Mouse (Mus musculus): ENCODE measurements at regions not wholly inside any gene's neighbourhood (a gene's known extent, or its start where the extent isn't known, plus 50 kb on each side); places are given as distances from the start of the nearest gene placed in this dataset.
A peak's percentile ranks its signal among the peaks of the same experiment; 100 is the strongest.

DNA sequence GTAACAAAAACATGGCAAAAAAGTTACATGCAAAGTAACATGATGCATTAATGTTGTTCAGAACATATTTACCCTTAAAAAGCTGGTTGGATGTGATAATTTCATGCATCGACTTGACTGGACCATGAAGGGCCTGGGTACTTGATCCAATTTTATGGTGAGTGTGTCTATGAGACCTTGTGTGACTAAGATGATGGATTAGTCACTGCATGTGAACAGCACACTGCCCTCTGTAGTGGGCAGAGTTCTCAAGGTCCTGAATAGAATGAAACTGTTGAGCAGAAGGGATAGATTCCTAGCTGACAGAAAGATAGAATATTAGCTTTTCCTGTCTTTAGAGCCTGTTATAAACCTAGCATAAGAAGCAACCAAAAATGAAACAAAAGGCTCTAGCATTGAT lies 72.3 kb upstream of the Vgll2 start:
- ATAC-seq (ENCODE audit: low FRiP score) (no peak), DNase-seq (ENCODE audit: low spot score) (no peak)
- Histone ChIP-seq H3K9me3 (ENCODE audit: control insufficient read depth, low read length) (no peaks in the 10 kb centered on the region), H3K36me3 (replicated peaks; ENCODE audit: control insufficient read depth, insufficient read depth) (no peaks in the 10 kb centered on the region), H3K9ac (no peak overlapping the region), H3K27me3 (ENCODE audit: control insufficient read depth, insufficient read depth, low read length) (no peaks in the 10 kb centered on the region), H3K4me3 (replicated peaks; ENCODE audit: low read length) (no peak overlapping the region), H3K4me1 (replicated peaks; ENCODE audit: control insufficient read depth, insufficient read depth, low read length) (no peaks in the 10 kb centered on the region), H3K4me2 (replicated peaks) (no peak overlapping the region), H3K27ac (no peak overlapping the region)
- 71% methylated on average over 1 of the region's 1 CpGs for WGBS

DNA sequence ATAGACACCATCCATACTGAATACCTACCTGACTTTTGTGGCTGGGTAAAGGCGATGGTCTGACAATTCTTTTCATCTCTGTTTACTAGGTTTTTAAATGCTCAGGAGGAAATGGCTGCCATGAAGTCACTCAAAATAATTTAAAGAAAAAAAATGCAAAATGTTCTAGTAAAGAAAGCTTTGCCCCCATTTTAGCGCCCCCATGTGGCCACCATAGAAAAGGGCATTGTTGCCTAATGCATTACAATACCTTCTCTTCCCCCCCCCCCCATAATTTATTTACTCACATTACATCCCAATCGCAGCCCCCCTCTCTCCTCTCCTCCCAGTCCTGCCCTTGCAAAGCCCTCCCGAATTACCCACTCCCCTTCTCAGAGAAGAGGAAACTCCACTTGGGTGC lies 70.3 kb upstream of the Vgll2 start:
- Histone ChIP-seq H3K4me1 (replicated peaks; ENCODE audit: control insufficient read depth, insufficient read depth, low read length) (no peaks in the 10 kb centered on the region), H3K4me2 (replicated peaks) (no peak overlapping the region), H3K9me3 (ENCODE audit: control insufficient read depth, low read length) (no peaks in the 10 kb centered on the region), H3K36me3 (replicated peaks; ENCODE audit: control insufficient read depth, insufficient read depth) (no peaks in the 10 kb centered on the region), H3K27ac (no peak overlapping the region), H3K4me3 (replicated peaks; ENCODE audit: low read length) (no peak overlapping the region), H3K9ac (no peak overlapping the region), H3K27me3 (ENCODE audit: control insufficient read depth, insufficient read depth, low read length) (no peaks in the 10 kb centered on the region)
- 68% methylated on average over 4 of the region's 4 CpGs for WGBS
- no peak for DNase-seq (ENCODE audit: low spot score)
- no peak for ATAC-seq (ENCODE audit: low FRiP score)

DNA sequence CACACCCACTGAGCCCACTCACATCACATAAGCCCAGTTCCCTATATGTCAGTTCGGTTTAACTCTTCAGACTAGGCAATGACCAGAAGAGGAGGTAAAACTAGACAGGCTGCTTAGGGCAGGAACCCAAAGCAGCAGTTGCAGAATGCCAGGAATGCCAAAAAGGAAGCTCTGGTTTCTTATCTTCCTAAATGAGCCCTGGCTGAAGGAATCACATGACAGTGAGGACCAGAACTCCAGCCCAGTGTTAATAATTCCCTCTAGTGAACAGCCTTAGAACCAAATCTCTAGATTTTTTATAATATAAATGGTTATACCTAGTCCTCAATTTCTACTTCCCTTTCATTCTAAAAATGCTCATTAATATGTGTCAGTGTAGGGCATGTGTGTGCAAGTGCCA lies 65.8 kb upstream of the Vgll2 start:
- Histone ChIP-seq H3K27ac (no peak overlapping the region), H3K36me3 (replicated peaks; ENCODE audit: control insufficient read depth, insufficient read depth) (no peaks in the 10 kb centered on the region), H3K27me3 (ENCODE audit: control insufficient read depth, insufficient read depth, low read length) (no peaks in the 10 kb centered on the region), H3K4me2 (replicated peaks) (no peak overlapping the region), H3K9me3 (ENCODE audit: control insufficient read depth, low read length) (no peaks in the 10 kb centered on the region), H3K4me3 (replicated peaks; ENCODE audit: low read length) (no peak overlapping the region), H3K9ac (no peak overlapping the region), H3K4me1 (replicated peaks; ENCODE audit: control insufficient read depth, insufficient read depth, low read length) (no peaks in the 10 kb centered on the region)
- DNase-seq (ENCODE audit: low spot score): no peak
- no peak for ATAC-seq (ENCODE audit: low FRiP score)
- 94% methylated on average over 1 of the region's 1 CpGs for WGBS

DNA sequence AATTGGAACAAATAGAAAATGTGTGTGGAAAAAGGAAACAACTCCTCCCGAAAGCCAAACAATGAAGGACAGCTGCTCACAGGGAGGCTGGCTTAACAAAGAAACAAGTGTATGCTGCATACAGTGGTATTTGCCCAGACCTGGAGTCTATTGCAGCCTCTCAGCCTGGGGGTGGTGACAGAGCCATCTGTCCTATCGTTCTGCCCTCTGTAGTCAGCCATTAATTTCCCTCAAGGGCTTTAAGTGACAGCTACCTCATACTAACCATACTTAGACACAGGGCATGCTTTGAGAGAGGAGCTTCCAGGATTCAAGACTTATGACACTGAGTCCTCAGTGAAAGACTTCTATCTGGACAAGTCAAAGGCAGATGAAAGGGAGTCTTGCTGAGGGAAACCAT lies 60.8 kb upstream of the Vgll2 start:
- H3K27me3 ChIP-seq (ENCODE audit: control insufficient read depth, insufficient read depth, low read length): no peaks in the 10 kb centered on the region
- 6% methylated on average over 2 of the region's 2 CpGs for WGBS
- H3K4me3 ChIP-seq (replicated peaks; ENCODE audit: low read length): no peak overlapping the region
- no peak overlapping the region for H3K4me2 ChIP-seq (replicated peaks)
- H3K27ac ChIP-seq: no peak overlapping the region
- no peaks in the 10 kb centered on the region for H3K36me3 ChIP-seq (replicated peaks; ENCODE audit: control insufficient read depth, insufficient read depth)
- no peaks in the 10 kb centered on the region for H3K4me1 ChIP-seq (replicated peaks; ENCODE audit: control insufficient read depth, insufficient read depth, low read length)
- no peak overlapping the region for H3K9ac ChIP-seq
- DNase-seq (ENCODE audit: low spot score) (no peak), ATAC-seq (ENCODE audit: low FRiP score) (peak; percentile 86)
- H3K9me3 ChIP-seq (ENCODE audit: control insufficient read depth, low read length): no peaks in the 10 kb centered on the region

DNA sequence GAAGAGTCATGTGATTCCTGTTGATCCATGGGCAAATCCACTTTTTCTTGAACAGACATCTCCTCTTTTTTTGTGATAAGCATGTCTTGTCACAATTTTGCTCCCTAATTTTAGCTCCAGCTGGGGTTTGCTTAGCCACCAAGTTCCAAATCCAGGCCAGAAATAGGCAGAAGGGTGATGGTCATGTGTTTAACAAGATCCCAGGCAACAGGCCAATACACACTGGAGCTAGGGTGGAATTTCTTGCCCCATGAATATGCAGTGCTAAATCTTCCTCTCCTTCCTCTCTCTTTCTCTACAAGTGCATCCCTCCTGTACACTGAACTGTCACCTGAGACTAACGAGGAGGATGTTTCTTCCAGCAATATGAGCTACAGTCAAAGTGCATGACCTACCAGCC lies 58.6 kb upstream of the Vgll2 start:
- H3K9me3 ChIP-seq (ENCODE audit: control insufficient read depth, low read length): no peaks in the 10 kb centered on the region
- H3K27me3 ChIP-seq (ENCODE audit: control insufficient read depth, insufficient read depth, low read length): no peaks in the 10 kb centered on the region
- DNase-seq (ENCODE audit: low spot score): no peak
- no peak overlapping the region for H3K27ac ChIP-seq
- no peaks in the 10 kb centered on the region for H3K36me3 ChIP-seq (replicated peaks; ENCODE audit: control insufficient read depth, insufficient read depth)
- 88% methylated on average over 1 of the region's 1 CpGs for WGBS
- ATAC-seq (ENCODE audit: low FRiP score): no peak
- no peak overlapping the region for H3K4me2 ChIP-seq (replicated peaks)
- no peaks in the 10 kb centered on the region for H3K4me1 ChIP-seq (replicated peaks; ENCODE audit: control insufficient read depth, insufficient read depth, low read length)
- no peak overlapping the region for H3K4me3 ChIP-seq (replicated peaks; ENCODE audit: low read length)
- no peak overlapping the region for H3K9ac ChIP-seq

DNA sequence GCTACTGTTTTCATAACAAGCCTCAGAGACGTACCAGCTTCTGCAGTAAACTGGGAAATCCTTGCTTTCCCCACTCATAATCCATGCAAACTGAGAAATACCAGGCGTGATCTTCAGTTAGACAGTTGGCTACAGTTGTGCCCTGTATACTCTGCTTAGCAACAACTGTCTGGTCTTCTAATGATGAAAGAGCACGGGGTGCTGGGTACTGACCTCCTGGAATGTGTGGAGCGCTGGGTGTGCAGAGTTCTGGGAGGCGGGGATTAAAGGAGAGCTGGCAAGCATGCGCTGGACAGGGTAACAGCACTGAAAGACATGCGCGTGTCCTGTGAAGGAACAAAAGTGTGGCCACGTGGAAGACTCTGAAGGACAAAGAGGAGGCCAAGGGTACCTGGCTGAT lies 52.2 kb upstream of the Vgll2 start:
- ATAC-seq (ENCODE audit: low FRiP score): no peak
- H3K4me3 ChIP-seq (replicated peaks; ENCODE audit: low read length): no peak overlapping the region

More for the DNA sequence above, 52.2 kb upstream of the Vgll2 start:
- no peaks in the 10 kb centered on the region for H3K4me1 ChIP-seq (replicated peaks; ENCODE audit: control insufficient read depth, insufficient read depth, low read length)
- H3K9ac ChIP-seq: no peak overlapping the region
- DNase-seq (ENCODE audit: low spot score): no peak
- 75% methylated on average over 9 of the region's 9 CpGs for WGBS
- H3K27ac ChIP-seq: no peak overlapping the region
- H3K4me2 ChIP-seq (replicated peaks): no peak overlapping the region
- no peaks in the 10 kb centered on the region for H3K9me3 ChIP-seq (ENCODE audit: control insufficient read depth, low read length)
- no peaks in the 10 kb centered on the region for H3K27me3 ChIP-seq (ENCODE audit: control insufficient read depth, insufficient read depth, low read length)
- no peaks in the 10 kb centered on the region for H3K36me3 ChIP-seq (replicated peaks; ENCODE audit: control insufficient read depth, insufficient read depth)
